Mouse (Mus musculus) liver, postnatal 0 days (tissue): ENCODE results near the gene Pklr.

Source experiments
- CTCF ChIP-seq: sonication (generic); IDR thresholded peaks from 2 replicates; pipeline ENCODE4 v1.5.1; 2016; ENCODE audit warnings: antibody characterized with exemption, low read depth
- EP300 ChIP-seq: IDR thresholded peaks from 2 replicates; pipeline ENCODE4 v1.6.1; 2016; ENCODE audit warnings: antibody characterized with exemption, low read depth, mild to moderate bottlenecking

DNA sequence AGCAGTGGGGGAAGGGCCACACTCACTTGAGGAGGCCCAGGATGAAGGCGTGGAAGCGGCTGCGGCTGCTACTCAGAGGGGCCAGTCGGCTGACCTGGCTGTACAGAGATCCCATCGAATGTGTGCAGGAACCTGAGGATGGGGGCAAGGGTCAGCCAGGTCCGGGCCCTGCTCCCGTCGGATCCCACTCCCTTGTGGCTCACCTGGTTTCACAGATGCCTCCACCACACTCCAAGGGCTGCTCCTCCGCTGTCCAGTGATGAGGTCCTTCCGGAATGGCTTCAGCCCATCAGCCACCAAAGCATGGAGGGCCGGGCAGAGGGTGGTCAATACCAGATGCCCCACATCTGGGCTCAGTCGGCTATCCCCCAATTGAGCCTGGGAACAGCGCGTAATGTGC, 47.0 kb upstream of the Pklr start:
- TF ChIP-seq EP300 (no peak), CTCF (no peak)
